Mouse (Mus musculus): Measurements from ENCODE around the gene Pknox1. TPM values are rescaled to one million over a fixed set of nuclear protein-coding genes. Genes with fewer than 3 reads are reported as not detected.
"Not testable (repeated sequence)": the region's sequence is repeated elsewhere in the genome, so short reads cannot be mapped to it uniquely, and the experiment has no call there.

The Pknox1 gene
- polyA plus RNA-seq (2016; fragmentation: Nextera tagmentation; extraction: Ambion mirVana) = 20.9 and 21.9 TPM in 2 replicates

DNA sequence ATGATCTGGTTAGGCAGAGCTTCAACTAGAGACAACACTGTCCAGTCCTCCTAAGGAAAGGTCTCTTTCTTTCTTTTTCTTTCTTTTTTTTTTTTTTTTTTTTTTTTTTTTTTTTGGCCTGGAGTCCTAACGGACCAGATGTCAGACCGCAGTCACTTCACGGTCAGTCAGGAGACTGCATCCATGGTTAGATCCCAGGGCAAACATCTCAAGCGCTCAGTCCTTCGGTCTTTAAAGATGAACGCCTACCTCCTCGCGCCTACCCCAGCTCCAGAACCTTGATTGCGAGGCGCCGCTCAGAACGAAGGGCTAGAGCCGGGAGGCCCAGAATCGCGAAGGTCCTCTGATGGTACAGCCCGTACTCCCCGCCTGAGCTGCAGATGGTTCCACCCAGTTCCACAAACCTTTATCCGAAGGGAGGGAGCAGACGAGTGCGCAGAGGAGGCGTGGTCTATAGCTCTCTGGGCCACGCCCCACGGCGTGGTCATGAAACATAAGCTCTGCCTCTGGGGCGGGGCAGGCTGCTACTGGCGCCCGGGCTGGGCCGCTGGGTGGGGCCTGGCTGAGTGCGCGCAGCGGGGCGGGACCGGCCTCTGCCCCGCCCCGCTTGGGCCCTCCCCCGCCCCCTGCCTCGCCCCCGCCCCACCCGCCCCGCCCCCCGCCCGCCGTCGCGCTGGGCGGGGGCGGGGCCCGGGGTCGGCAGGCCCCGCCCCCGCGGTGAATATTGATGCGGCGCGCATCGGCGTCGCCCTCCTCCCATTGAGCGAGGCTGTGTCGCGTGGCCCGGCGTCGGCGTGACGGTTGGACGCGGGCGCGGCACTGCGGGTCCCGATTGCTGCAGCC lies at the start of gene Pknox1:
TSS of gene Pknox1 (plus strand) at position 720 of the 843 bp plus-strand sequence.
- Histone ChIP-seq H3K27ac (peak within 1 kb of the TSS; percentile 98), H3K4me1 (peaks cover 35% of the 10 kb centered on the region), H3K4me3 (peak within 1 kb of the TSS; percentile 93), H3K9me3 (no peaks in the 10 kb centered on the region), H3K36me3 (no peaks in the 10 kb centered on the region), H3K27me3 (ENCODE audit: insufficient read depth, poor library complexity, severe bottlenecking) (no peaks in the 10 kb centered on the region)
- WGBS = under 1% methylated on average over 67 of the region's 72 CpGs
- peak; percentile 99 for DNase-seq (ENCODE audit: low spot score)

DNA sequence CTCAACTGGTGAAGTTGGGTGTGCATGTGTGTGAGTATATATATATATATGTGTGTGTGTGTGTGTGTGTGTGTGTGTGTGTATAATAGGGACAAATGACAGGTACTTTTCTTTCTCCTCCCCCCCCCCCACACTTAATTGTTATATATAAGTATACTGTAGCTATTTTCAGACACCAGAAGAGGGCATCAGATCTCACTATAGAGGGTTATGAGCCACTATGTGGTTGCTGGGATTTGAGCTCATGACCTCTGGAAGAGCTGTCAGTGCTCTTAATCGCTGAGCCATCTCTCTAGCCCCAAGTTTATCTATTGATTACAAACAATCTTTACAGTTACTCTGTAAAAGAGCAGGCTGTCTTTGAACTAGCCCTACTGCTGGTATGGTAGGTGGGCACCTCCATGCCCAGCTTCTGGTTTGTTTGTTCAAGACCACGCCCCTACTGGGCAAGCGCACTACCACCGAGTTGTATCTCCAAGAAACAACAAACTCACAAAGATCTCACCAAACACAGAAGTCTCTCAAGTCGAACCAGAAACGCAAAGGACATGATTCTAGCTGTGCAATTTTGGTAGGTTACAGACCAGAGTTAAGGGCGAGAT lies 45.1 kb upstream of the Pknox1 start:
- WGBS = 4% methylated on average over 7 of the region's 7 CpGs
- Histone ChIP-seq H3K27me3 (ENCODE audit: insufficient read depth, poor library complexity, severe bottlenecking) (no peaks in the 10 kb centered on the region), H3K4me3 (peak overlapping the region; percentile 88), H3K36me3 (peaks cover 20% of the 10 kb centered on the region), H3K9me3 (no peaks in the 10 kb centered on the region), H3K27ac (peak overlapping the region; percentile 91), H3K4me1 (peaks cover 22% of the 10 kb centered on the region)
- DNase-seq (ENCODE audit: low spot score) = no peak

DNA sequence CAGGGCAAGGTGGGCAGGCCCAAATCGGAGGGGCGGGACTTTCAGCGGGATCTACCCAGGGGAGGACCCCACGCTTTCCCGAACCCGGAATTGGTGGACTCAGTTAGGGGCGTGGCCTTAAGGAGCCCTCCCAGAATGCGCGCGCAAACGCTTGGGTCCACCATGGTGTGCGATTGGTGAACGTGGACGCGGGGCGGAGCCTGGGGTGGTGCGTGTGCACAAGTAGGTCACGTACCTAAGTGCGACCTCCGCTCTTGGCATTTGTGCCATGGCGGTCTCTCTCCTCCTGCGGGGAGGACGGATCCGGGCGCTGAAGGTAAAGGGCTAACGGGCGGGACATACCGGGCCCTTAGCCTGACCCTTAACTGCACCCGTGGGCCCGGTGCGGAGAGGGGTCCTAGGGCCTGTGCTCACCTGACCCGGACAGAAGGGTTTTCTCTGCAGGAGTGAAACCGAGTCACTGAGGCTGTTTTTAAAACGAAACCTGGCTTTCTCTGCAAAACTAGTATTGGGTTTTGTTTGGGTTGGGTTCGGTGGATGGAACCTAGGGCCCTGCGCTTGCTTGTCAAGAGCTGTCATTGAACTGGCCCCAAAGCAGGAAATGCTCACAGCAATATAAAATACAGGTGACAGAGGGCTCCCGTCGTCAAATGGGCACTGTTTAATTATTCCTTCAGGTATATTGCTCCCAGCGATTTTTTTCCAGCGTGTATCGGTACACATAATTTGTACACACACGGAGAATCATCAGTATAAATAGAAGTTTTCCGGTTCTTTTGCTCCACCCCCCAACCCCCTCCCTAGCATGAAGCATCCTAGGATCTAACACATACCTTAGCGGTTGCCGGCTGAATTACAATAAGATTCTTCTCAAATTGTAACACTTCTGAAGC lies 44.3 kb upstream of the Pknox1 start, which contains the start of the genes Wdr4 and Ndufv3:
TSS of gene Wdr4 (minus strand) at position 35 of the 893 bp plus-strand sequence.
TSS of gene Ndufv3 (plus strand) at position 170 of the 893 bp plus-strand sequence.
- H3K27me3 ChIP-seq (ENCODE audit: insufficient read depth, poor library complexity, severe bottlenecking) = no peaks in the 10 kb centered on the region
- peak; percentile 99 for DNase-seq (ENCODE audit: low spot score)
- peak within 1 kb of the TSS; percentile 91 for H3K27ac ChIP-seq
- H3K4me3 ChIP-seq = peak within 1 kb of the TSS; percentile 88
- H3K36me3 ChIP-seq = peaks cover 24% of the 10 kb centered on the region
- under 1% methylated on average over 45 of the region's 45 CpGs for WGBS
- H3K9me3 ChIP-seq = no peaks in the 10 kb centered on the region
- peaks cover 22% of the 10 kb centered on the region for H3K4me1 ChIP-seq

DNA sequence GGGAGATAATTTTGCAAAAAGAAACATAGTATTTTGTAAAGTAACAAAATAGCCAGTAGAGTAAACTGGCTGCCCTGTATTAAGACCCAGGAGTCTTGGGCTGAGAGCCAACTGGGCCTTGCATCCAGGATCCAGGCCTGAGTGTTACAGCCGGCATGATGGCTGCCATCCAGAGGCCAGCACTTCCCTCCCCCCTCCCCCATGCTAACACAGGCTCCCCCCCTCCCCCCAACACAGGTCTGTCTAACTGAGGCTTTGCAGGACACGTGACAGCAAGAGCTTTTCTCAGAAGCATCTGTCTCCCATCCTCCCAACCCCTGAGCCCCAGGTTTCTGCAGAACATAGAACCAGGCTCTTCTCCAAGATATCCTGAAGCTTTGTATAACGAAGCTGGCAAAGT lies 43.6 kb upstream of the Pknox1 start:
- WGBS = 17% methylated on average over 3 of the region's 3 CpGs
- DNase-seq (ENCODE audit: low spot score) = no peak
- peak overlapping the region; percentile 91 for H3K27ac ChIP-seq

DNA sequence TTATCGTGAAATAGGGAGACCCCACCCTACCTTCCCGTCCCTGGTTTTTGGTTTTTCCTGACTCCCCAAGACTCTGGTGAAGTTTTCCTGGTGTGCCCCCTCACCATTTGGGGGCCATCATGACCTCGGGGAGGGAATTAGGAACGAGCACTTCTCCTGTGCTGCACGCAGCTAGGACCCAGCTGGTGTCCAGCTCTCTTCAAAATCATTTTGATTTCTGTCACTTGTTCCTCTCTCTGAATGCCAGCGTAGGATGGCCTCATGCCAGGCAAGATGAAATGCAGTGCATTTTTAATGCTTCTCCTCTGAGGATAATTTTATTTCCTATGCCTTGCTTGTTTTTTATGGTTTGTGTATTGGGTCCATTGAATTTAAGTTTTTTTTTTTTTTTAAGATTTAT lies 42.6 kb upstream of the Pknox1 start:
- H3K4me1 ChIP-seq = peaks cover 22% of the 10 kb centered on the region
- peaks cover 34% of the 10 kb centered on the region for H3K36me3 ChIP-seq
- WGBS = 88% methylated on average over 6 of the region's 6 CpGs
- H3K9me3 ChIP-seq = no peaks in the 10 kb centered on the region
- H3K27ac ChIP-seq = no peak overlapping the region
- H3K27me3 ChIP-seq (ENCODE audit: insufficient read depth, poor library complexity, severe bottlenecking) = no peaks in the 10 kb centered on the region
- no peak overlapping the region for H3K4me3 ChIP-seq
- no peak for DNase-seq (ENCODE audit: low spot score)

More for the DNA sequence above, 43.6 kb upstream of the Pknox1 start:
- Histone ChIP-seq H3K9me3 (no peaks in the 10 kb centered on the region), H3K4me3 (peak overlapping the region; percentile 88), H3K27me3 (ENCODE audit: insufficient read depth, poor library complexity, severe bottlenecking) (no peaks in the 10 kb centered on the region), H3K36me3 (peaks cover 29% of the 10 kb centered on the region), H3K4me1 (peaks cover 22% of the 10 kb centered on the region)

DNA sequence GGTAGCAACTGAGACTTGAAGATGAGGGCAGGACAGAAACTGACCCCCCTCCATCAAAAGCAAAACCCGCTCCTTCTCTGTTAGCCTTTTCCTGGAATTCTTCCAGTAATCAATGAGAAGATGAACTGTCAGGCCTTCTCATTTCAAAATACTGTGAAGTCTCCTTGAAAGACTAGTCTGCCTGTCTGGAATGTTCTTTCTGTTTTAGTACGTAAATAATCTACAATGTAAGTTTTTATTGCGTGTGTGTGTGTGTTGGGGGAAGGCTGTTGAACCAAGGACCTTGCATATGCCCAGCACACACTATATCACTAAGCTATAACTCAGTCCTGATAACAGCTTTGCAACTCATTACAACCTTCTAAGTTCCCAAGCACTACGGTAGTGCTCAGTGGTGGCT lies 39.4 kb upstream of the Pknox1 start:
- no peak overlapping the region for H3K27ac ChIP-seq
- no peaks in the 10 kb centered on the region for H3K9me3 ChIP-seq
- H3K27me3 ChIP-seq (ENCODE audit: insufficient read depth, poor library complexity, severe bottlenecking) = no peaks in the 10 kb centered on the region
- H3K4me1 ChIP-seq = peaks cover 15% of the 10 kb centered on the region
- no peak for DNase-seq (ENCODE audit: low spot score)
- H3K36me3 ChIP-seq = peaks cover 64% of the 10 kb centered on the region
- no peak overlapping the region for H3K4me3 ChIP-seq
- WGBS = 94% methylated on average over 4 of the region's 4 CpGs

DNA sequence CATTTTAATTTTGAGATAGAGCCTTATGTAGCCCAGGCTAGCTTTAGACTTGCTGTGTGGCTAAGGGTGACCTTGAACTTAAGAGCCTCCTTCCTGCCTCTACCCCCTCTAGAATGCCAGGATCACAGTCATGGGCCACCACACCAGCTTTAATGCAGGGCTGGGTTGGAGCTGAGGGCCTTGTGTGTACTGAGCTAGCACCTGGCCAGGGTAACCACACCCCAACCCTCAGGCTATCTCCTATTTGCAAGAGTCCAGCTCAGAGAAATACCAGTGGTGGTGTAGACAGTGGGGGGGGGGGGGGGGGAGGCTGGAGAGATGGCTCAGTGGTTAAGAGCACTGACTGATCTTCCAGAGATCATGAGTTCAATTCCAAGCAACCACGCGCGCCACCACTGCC lies 38.7 kb upstream of the Pknox1 start:
- WGBS = 98% methylated on average over 3 of the region's 3 CpGs
- peaks cover 70% of the 10 kb centered on the region for H3K36me3 ChIP-seq

DNA sequence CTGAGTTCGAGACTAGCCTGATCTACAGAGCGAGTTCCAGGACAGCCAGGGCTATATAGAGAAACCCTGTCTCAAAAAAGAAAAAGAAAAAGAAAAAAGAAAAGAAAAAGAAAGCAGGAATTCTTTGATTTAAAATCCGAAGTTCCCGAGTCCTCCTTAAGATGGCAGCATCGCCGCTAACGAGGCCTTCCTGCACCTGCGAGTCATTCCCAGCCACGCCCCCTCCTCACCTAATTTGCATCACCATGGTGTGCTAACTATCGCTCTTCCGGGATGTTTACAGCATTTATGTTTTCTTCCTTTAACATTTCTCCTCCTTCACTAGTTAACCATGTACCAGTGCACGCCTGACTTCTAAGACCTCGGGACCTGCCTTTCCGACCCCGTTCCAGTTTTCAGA lies 35.2 kb upstream of the Pknox1 start:
- no peak overlapping the region for H3K4me3 ChIP-seq
- no peaks in the 10 kb centered on the region for H3K4me1 ChIP-seq
- H3K36me3 ChIP-seq = peaks cover 68% of the 10 kb centered on the region
- no peaks in the 10 kb centered on the region for H3K27me3 ChIP-seq (ENCODE audit: insufficient read depth, poor library complexity, severe bottlenecking)
- no peak overlapping the region for H3K27ac ChIP-seq
- no peaks in the 10 kb centered on the region for H3K9me3 ChIP-seq
- WGBS = 35% methylated on average over 15 of the region's 15 CpGs
- no peak for DNase-seq (ENCODE audit: low spot score)

More for the DNA sequence above, 38.7 kb upstream of the Pknox1 start:
- Histone ChIP-seq H3K9me3 (no peaks in the 10 kb centered on the region), H3K27me3 (ENCODE audit: insufficient read depth, poor library complexity, severe bottlenecking) (no peaks in the 10 kb centered on the region), H3K4me1 (peaks cover 14% of the 10 kb centered on the region), H3K27ac (no peak overlapping the region), H3K4me3 (no peak overlapping the region)
- no peak for DNase-seq (ENCODE audit: low spot score)

DNA sequence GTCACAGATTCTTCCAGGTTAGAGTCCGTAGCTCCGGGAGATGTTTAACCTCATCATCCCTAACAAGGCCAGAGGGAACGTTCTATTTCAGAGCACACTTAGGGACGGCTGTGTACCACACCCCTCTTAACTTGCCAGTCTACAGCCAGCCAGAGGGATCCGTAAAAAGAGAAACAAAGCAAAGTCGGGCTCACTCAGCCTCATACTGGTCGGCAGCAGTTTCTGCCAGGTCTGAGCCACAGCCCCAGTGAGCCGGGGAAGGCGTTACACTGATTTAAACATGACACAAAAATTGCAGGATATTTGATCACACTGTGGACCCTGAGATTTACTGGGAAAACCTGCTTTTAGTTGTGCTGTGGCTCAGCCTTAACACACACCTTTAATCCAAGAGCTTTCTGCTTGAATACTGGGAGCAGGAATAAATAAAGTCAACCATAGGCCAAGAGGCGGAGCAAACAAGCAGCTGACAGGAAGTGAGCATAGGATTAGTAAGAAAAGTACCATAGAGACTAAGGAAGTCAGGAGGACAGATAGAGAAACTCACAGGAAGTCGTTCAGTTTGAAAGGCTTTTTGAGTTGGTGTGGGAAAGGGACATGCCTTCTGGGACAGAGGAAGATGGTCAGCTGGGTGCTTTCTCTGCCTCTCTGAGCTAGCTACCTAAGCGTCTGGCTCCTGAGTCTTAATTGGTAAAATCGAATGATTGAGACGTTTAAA lies 32.9 kb upstream of the Pknox1 start:
- Histone ChIP-seq H3K9me3 (no peaks in the 10 kb centered on the region), H3K27ac (no peak overlapping the region), H3K4me3 (no peak overlapping the region), H3K4me1 (peaks cover 16% of the 10 kb centered on the region), H3K27me3 (ENCODE audit: insufficient read depth, poor library complexity, severe bottlenecking) (no peaks in the 10 kb centered on the region), H3K36me3 (peaks cover 55% of the 10 kb centered on the region)
- DNase-seq (ENCODE audit: low spot score) = no peak
- WGBS = 82% methylated on average over 14 of the region's 14 CpGs

DNA sequence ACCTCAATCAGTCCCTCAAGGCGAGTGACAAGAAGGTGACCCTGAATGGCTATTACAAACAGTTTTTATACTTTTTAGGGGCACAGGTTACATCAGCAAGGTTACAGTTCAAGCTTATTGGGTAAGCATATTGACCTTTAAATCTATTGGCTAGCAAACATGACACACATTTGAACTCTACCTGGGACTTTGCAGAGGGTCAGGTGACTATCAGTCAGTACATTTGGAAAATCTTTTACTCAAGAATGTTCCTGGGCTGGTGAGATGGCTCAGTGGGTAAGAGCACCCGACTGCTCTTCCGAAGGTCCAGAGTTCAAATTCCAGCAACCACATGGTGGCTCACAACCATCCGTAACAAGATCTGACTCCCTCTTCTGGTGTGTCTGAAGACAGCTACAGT lies 32.2 kb upstream of the Pknox1 start:
- not testable (repeated sequence) for DNase-seq (ENCODE audit: low spot score); H3K27me3 ChIP-seq (ENCODE audit: insufficient read depth, poor library complexity, severe bottlenecking); H3K4me3 ChIP-seq; H3K9me3 ChIP-seq; H3K27ac ChIP-seq
- Histone ChIP-seq H3K36me3 (peaks cover 48% of the 10 kb centered on the region), H3K4me1 (peaks cover 16% of the 10 kb centered on the region)
- 92% methylated on average over 4 of the region's 4 CpGs for WGBS

DNA sequence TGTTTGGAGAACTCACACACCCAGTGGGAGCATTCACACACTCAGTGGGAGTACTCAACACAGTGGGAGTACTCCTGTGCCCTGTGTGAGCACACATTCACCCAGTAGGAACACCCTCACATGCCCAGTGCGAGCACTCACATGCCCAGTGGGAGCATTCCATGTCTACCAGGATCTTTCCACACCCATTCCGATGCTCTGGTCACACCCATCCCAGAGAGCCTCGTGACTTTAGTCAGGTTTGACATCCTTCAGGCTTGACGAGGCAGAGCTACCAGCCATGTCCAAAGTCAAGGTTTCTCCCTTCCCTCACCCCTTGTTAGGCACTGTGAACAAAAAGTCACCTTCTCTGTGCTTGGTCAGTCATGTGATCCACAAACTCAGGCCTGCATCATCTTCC lies 29.2 kb upstream of the Pknox1 start:
- no peak for DNase-seq (ENCODE audit: low spot score)
- peak overlapping the region; percentile 79 for H3K27ac ChIP-seq
- no peaks in the 10 kb centered on the region for H3K27me3 ChIP-seq (ENCODE audit: insufficient read depth, poor library complexity, severe bottlenecking)
- H3K36me3 ChIP-seq = peaks cover 20% of the 10 kb centered on the region
- H3K4me3 ChIP-seq = no peak overlapping the region
- 61% methylated on average over 4 of the region's 4 CpGs for WGBS
- no peaks in the 10 kb centered on the region for H3K9me3 ChIP-seq
- peaks cover 16% of the 10 kb centered on the region for H3K4me1 ChIP-seq

Data from heart, embryonic 10.5 days (tissue).